9 mouse cellular contexts compared by ENCODE assay signal in genomic region chr2:73867764-73868487, GRCm38 (mm10). TPM values are rescaled to one million over a fixed set of nuclear protein-coding genes. Genes with fewer than 3 reads are reported as not detected.
DNase-seq lines count a peak whose midpoint lies in the region; ATAC-seq and TF ChIP-seq lines count a peak whose summit lies in the region.
"Had no signal": no experiment of that assay in that cellular context is flagged by ENCODE, and none has a peak within 500 bp of the region (broad histone marks: within the 10 kb centered on the region; RNA-seq: fewer than 3 reads in every experiment).

No protein-coding gene starts in this region.

- TF ChIP-seq POLR2A in small intestine, adult 2 months (IDR thresholded peaks at IDR 0.05; ENCODE audit: low read depth, low read length): no peak

- no peak overlapping the region for H3K9ac ChIP-seq in kidney, embryonic 15.5 days

- no peaks in the 10 kb centered on the region for H3K27me3 ChIP-seq in kidney, embryonic 15.5 days
- no peaks in the 10 kb centered on the region for H3K27me3 ChIP-seq in small intestine, adult 2 months (ENCODE audit: control insufficient read depth, insufficient read depth, low read length)

- DNase-seq in kidney, adult 18-20 months: peak; percentile 67
- peak; percentile 15 for DNase-seq in brain, adult 2 months (ENCODE audit: low read depth, low spot score)
- DNase-seq in gastrocnemius, adult 18-20 months (ENCODE audit: low spot score): peak; percentile 61
- peak; percentile 29 to 40 for DNase-seq in kidney, postnatal 25 days
- DNase-seq in lung, adult 18-20 months: peak; percentile 31 to 41
- no peak for DNase-seq in Muller cell, postnatal 12 days (ENCODE audit: inconsistent ontology term)

- no peak overlapping the region for H3K27ac ChIP-seq in kidney, embryonic 15.5 days
- no peak overlapping the region for H3K27ac ChIP-seq in small intestine, adult 2 months (ENCODE audit: insufficient read depth, low read depth, low read length)
- H3K27ac ChIP-seq: macrophage had no signal

- no peak overlapping the region for H3K4me2 ChIP-seq in kidney, embryonic 15.5 days

- H3K36me3 ChIP-seq in kidney, embryonic 15.5 days: peaks cover 28% of the 10 kb centered on the region
- H3K36me3 ChIP-seq in small intestine, adult 2 months (ENCODE audit: control insufficient read depth, insufficient read depth, low read length): peaks cover 2% of the 10 kb centered on the region; the same call in 1 of the 2 replicates

- ATAC-seq in kidney, embryonic 15.5 days (replicated peaks; ENCODE audit: low FRiP score): no peak

- TF ChIP-seq CTCF in small intestine, adult 2 months (IDR thresholded peaks at IDR 0.05; ENCODE audit: extremely low read depth, insufficient read length, insufficient replicate concordance, low read depth, low read length): peak; percentile 56; the same call in 1 of the 2 replicates

- no peaks in the 10 kb centered on the region for H3K4me1 ChIP-seq in kidney, embryonic 15.5 days
- no peaks in the 10 kb centered on the region for H3K4me1 ChIP-seq in small intestine, adult 2 months (ENCODE audit: control insufficient read depth, insufficient read depth, insufficient read length, low read length)

- 79% methylated on average over 16 of the region's 16 CpGs for WGBS in kidney, embryonic 15.5 days
- 85% methylated on average over 16 of the region's 16 CpGs for WGBS in small intestine, adult 2 months

- H3K9me3 ChIP-seq in kidney, embryonic 15.5 days (replicated peaks): no peaks in the 10 kb centered on the region

- H3K4me3 ChIP-seq in kidney, embryonic 15.5 days (replicated peaks): no peak overlapping the region
- H3K4me3 ChIP-seq in small intestine, adult 2 months (ENCODE audit: low read depth, low read length): no peak overlapping the region

RNA-seq across cellular contexts. Expression of gene Atf2, which starts 24.5 kb away (rescaled TPM):
- polyA plus RNA-seq in kidney, embryonic 15.5 days (2015; fragmentation: Nextera tagmentation; extraction: Ambion mirVana): 72.9 and 76.7 TPM in 2 replicates
- 10 to 100 TPM; 22.1 to 27.4 TPM for total RNA-seq in gastrocnemius, adult 18-20 months (2021)
- polyA plus RNA-seq in small intestine, adult 2 months (2012; rRNA removed): 3.7 and 6.6 TPM in 2 replicates

RNA-seq across cellular contexts. Expression of gene Atp5g3, which starts 43.2 kb away (rescaled TPM):
- polyA plus RNA-seq in kidney, embryonic 15.5 days (2015; fragmentation: Nextera tagmentation; extraction: Ambion mirVana): 1,335 and 1,460 TPM in 2 replicates
- total RNA-seq in gastrocnemius, adult 18-20 months (2021): 1,000 to 10,000 TPM; 1,056 to 1,184 TPM
- 672 and 1,043 TPM in 2 replicates for polyA plus RNA-seq in small intestine, adult 2 months (2012; rRNA removed)
